Mouse (Mus musculus): ENCODE measurements at regions not wholly inside any gene's neighbourhood (a gene's known extent, or its start where the extent isn't known, plus 50 kb on each side); places are given as distances from the start of the nearest gene placed in this dataset.

GRCm38 (mm10) chr12:109827241-109827915, 227.2 kb upstream of the Rtl1 start:
- TF ChIP-seq POLR2A (IDR thresholded peaks at IDR 0.05; ENCODE audit: insufficient read depth, low read depth, low read length), result no peak
- no peak for TF ChIP-seq CTCF (IDR thresholded peaks at IDR 0.05)
